Mouse (Mus musculus) B cell, adult (primary cell): ENCODE results near the gene Gm21209. TPM values are rescaled to one million over a fixed set of nuclear protein-coding genes. Genes with fewer than 3 reads are reported as not detected.

Source experiments
- total RNA-seq: library from RNA; stranded (reverse); gene quantifications from 4 replicates; pipeline ENCODE4 v1.2.4, GENCODE M21; 2023; ENCODE audit not compliant: inconsistent age

Gene Gm21209
- not detected in 4 replicates for total RNA-seq

DNA sequence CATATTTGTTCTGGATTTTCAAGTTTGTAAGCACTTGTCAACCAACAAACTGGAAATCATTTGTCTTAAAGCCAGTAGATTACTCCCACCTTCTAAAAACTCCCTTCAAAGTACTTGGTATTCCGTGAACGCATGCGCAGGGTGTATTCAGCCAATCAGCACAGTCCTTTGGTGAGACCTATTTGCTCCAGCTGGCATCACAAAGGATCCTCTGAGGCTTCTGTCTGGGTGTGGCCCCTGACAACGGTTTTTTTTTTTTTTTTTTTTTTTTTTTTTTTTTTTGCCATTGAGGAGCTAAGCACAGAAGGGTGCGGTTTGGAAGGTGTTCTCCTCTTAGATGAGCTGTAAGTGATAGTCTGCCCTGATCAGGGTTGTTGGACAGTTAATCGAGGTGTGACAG is at the start of gene Gm21209:
Gene Gm21209 (plus strand): TSS at position 301 of the 400 bp plus-strand sequence.

